Mouse (Mus musculus) megakaryocyte, embryonic 14.5 days (primary cell): ENCODE measurements around the gene Olfr1122.

Source experiments
- FLI1 ChIP-seq: IDR thresholded peaks from 2 replicates; pipeline ENCODE4 v1.6.1; 2012; ENCODE audit warnings: low read length, inconsistent platforms, mixed read lengths
- GATA1 ChIP-seq: IDR thresholded peaks from 3 replicates; pipeline ENCODE4 v1.6.1; 2012; ENCODE audit warnings: mixed read lengths, low read length, inconsistent platforms, borderline replicate concordance

- TF ChIP-seq GATA1: no peak
- TF ChIP-seq FLI1: no peak
Measured at GRCm38 (mm10) chr2:87383935-87384334, 1.7 kb upstream of the Olfr1122 start.
